Mouse (Mus musculus) left cerebral cortex, adult 8-10 months (tissue): Measurements from ENCODE around the gene Adgrg3. TPM values are rescaled to one million over a fixed set of nuclear protein-coding genes. Genes with fewer than 3 reads are reported as not detected.

Experiments used
- DNase-seq, 2 experiments: peaks; one replicate each; pipeline ENCODE4 v3.0.0; 2022; ENCODE audit warnings: low spot score in 2 of 2
- total RNA-seq, 4 experiments: library from RNA; stranded (reverse); gene quantifications; 2 replicates each; pipeline ENCODE4 v1.2.4; 2022

The Adgrg3 gene
- under 1 TPM in 2 of 4 experiments, not detected in 2; 0.27 to 0.30 TPM for total RNA-seq

DNA sequence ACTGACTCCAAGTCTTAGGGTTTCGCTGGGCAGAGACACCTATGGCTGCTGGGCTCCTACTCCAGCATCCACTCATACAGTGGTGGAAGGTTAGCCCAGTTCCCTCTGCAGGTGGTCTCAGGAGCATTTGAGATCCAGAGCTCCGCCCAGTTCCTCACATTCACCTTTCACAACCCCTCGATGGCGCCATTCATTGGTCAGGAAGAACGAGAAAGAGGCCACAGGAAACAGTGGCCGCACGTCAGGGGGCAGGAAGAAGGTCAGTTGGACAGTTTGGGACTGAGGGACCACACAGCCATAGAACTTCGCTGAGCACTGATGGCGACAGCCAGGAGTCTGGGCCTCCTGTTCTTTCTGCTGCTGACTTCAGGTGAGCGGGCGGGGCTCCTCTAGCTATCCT is at the start of gene Adgrg3:
Adgrg3 (plus strand) TSS at position 242 of the 400 bp plus-strand sequence.
- DNase-seq: no peak

DNA sequence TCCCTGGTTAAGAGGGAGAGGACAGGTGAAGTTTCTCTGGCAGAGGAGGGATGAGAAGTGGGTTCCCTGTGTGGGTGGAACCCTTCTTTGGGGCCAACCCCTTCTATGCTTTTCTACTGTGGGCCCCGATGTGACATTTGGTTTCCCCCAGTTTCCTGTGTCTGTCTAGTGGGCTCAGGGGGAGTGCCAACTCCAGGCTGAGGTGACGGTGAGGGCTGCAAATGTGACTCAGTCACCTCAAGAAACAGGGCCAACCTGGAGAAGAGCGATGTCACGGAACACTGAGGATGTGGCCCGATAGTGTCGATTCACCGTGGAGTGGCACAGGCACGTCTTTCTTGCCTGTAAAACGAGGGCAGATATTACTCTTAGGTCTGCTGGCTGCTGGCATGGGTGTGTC is 44.2 kb upstream of the Adgrg3 start:
- no peak for DNase-seq

DNA sequence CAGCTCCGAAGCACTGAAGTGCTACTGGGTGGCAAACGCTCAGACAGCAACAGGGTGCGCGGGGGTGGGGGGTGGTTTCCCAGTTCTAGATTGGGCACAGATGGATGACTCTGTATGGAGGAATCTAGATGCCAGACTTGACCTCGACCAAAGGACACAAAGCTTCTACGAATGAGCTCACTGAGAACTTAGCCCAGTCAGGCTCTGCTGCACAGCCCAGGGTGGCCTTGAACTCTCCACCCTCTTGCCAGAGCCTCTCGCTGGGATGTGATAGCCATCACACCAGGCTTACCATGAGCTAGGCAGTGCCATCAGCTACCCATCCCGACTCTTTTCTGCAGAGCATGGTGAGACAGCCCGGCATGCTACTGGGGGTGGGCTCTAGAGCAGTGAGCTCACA is 43.7 kb upstream of the Adgrg3 start:
- no peak for DNase-seq

DNA sequence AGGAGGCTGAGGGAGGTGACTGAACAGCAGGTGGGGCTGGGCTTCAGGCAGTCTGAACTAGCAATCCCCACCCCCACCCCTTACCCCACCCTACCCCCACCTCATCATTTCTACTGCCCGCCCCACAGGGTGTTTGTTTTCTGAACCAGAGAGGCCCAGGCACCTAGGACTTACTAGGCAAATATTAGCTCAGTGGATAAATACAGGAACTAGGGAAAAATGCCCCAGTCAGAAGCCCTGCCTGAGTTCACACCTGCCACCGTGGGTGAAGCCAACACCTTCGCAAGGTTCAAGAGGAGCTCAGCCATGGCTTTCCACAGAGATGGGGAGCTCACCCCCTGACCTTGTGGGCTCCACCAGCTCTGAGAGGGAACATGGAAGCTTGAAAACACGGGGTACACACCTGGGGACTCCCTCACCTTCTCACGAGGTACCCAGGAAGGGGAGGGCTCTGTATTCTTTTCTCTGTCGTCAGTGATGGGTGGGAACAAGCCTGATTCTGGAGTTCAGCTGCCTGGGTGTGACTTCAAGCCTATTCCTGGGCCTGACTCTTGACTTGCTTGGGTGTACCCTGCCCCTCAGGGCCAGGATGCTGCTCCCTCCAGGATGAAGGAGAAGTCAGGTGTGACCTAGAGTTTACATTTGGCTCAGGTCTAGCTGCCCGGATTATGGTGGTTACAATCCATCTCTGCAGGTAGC is 42.9 kb upstream of the Adgrg3 start, which contains the start of gene Adgrg1:
Adgrg1 (plus strand) TSS at position 285 of the 699 bp plus-strand sequence.
- no peak for DNase-seq

DNA sequence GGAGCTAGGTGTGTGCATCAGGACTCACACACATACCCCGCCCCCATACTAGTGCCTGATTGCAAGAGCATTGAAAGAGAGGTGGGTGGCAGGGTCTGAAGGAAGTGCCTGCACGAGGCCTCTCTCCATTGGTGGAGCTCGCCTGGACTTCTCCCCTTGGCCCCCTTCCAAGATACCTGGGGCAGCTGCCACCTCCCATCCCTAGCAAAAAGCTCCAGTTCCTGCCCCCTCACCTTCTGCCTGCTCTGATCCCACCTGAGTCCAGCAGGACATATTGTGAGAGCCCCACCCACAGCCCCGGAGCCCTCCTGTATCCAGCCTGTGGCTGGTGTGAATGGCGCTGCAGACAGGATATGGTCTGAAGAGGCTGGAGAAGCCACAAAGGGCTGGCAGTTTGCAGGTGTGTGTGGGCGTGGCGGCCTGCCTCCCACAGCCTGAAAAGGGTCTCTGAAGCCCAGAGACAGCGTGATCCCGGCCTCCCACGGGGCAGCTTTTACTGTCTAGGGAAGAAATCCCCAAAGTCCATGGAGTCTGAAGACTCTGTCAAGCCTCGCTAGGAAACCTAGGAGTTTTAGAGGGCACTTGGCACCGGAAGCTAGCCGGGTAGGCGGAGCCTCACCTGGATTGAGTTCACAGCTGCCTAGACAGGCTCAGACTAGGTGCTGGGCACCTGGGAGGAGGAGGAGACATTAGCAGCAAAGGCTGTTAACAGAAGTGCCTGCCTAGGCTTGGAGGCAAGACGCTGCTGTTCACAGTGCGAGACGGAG is 40.7 kb upstream of the Adgrg3 start:
- no peak for DNase-seq

DNA sequence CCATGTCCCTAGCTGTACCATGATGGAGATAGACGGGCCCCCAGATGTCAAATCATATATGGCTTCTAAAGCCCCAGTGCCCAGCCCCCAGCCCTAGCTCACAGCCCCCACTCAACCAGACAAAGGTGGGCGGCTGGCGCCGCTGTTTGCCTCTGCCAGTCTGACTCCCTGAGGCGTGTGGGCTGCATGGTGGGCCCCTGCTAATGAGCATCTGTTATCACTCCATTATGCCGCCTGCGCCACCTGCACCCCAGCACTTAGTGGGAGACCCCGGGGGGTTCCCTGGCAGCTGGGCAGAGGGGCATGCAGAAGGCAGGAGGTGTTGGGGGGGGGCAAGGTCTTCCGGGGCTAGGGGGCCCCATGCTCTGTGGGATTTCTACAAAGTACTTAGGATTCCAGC is 39.4 kb upstream of the Adgrg3 start:
- no peak for DNase-seq

DNA sequence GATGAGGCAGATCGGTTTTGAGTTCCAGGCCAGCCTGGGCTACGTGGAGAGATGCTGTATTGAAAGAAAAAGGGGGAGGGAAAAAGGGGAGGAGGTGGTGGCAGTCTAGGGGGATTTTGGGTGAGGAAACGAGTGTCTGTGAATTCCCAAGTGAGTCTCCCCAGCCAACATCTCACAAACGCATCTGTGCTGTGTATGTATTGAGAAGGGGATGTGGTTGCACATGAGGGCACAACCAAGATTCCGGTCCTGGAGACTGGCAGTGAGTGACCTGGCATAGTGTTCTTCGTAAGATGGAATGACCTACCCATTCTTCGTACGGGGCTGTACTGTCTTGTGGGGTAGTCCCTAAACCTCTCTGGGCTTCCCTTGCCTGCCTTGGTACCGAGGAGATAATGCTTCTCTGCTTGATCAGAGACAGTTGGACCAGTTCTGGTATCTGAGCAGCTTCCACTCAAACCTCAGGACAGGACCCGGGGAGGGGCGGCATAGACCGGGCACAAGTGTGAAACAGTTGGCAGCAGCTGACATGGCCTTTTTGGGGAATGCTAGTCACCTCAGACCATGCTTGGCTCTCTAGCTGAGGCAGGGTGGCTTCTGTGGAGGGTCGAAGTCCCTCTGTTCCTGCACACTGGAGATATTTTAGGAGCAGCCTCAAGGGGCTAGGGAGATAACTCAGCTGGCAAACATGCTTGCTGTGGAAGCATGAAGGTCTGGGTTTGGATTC is 38.7 kb upstream of the Adgrg3 start:
- DNase-seq: no peak

DNA sequence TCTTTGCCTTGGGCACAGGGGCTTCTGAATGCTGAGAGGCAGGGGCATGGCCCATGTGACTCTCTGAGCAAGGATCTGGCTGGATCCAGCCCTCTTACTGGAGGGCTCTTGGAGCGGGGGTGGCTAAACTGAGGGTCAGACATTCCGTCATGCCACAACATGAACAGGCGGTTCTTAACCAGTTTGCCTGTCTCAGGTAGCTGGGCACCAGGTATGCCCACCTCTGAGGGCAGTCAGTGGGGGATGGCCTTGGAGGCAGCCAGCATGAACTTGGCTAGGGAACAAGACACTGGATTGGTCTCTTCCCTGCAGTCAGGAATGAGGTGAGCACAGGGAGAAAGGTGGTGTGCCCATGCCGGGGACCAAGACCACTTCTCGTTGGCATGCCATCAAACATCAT is 37.3 kb upstream of the Adgrg3 start:
- DNase-seq: no peak

DNA sequence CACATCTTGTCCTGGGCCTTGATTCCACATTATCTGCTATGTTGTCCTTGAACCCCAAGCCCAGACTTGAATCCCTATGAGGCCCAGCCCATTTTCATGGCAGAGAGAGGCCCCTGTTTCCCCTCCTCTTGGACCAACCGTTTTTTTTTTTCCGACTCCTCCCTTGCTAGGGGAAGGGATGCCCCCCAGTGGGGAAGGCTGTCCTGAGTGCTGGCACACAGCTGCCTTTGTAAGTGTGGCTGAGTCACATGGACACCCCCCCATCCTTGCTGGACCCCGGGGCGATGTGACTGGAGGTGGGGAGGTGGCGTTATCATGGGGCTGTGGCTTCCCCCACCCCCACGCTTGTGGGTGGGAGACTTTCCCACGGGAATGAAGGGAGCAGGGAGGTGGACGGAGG is 36.5 kb upstream of the Adgrg3 start:
- no peak for DNase-seq

DNA sequence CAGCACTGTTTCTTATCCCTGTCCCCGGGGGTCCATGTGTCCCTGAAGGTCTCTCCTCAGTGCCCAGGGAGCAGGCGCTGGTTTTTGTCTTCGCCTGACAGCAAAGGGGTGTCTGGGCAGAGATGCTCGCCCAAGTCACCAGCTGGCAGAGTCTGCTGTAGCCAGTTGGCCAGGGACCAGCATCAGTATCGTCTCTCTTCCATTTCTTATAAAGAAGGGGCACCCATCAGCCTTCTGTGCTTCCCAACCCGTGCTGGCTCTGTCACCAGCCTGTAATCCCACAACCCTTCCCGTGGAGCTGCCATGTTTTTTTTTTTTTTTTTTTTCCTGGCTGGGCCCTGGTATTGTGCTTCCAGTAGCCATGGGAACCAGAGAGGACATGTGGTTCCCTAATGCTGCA is 35.6 kb upstream of the Adgrg3 start:
- no peak for DNase-seq

DNA sequence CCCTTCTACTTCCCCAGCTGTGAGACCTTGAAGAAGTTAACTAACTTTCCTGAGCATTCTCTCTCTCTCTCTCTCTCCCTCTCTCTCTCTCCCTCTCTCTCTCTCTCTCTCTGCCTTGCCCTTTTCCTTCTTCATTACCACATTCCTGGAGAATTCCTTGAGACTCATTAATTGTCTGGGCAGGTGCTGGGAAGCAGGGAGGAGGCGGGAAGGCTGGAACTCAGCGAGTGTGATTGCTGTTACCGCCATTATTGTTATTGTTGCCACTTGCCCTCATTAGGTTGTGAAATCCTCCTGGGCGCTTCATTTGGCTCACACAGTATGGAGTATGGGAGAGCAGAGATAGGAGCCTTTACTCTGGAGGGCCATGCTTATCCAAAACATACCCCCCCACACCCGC is 34.3 kb upstream of the Adgrg3 start:
- no peak for DNase-seq

DNA sequence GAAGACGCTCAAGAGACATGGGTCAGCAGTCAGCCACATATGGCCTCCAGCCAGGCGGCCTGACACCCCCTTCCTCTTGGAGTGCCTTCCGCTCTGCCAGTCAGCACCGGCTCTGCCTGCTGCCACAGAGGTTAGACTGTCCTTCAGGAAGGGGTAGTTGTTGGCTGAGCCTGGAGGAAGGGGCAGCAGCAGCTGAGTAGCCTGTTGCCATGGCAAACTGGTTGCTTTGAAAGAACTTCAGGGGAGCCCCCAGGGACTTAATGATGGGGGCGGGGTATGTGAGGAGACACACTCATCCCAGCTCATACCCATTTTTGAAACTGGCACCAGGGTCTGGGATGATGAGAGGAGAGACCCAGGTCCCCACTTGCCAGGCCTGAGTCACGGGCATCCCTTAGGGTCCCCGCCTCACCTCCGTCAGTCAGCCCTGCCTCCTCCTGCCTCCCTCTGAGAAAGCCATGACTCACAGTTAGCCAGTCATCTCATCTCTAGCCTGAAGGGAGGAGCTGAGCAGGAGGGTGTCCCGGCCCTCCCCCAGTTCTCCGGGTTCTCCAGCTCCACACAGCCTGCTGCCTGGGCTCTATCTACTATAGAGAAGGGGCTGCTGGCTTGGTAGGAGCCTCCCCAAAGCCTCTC is 33.5 kb upstream of the Adgrg3 start:
- peak in 1 of 2 experiments; percentile 59 for DNase-seq

DNA sequence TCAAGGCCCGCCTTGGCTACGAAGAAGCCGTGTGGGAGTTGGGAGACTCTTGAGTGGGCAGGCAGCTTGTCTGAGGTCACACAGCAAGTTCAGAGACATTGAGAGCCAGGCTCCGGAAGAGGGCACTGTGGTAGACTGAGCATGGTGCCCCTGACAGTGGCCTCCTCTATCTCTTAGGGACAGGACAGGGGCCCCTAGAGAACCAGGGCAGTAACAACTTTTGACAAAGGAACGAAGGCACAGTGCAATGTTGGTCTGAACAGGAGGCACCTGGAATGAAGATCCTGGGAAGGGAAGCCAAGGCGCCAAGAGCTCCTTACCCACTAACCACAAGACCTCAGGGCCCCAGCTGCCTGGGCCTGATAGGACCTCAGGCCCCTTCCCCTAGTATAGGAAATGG is 32.5 kb upstream of the Adgrg3 start:
- DNase-seq: no peak

DNA sequence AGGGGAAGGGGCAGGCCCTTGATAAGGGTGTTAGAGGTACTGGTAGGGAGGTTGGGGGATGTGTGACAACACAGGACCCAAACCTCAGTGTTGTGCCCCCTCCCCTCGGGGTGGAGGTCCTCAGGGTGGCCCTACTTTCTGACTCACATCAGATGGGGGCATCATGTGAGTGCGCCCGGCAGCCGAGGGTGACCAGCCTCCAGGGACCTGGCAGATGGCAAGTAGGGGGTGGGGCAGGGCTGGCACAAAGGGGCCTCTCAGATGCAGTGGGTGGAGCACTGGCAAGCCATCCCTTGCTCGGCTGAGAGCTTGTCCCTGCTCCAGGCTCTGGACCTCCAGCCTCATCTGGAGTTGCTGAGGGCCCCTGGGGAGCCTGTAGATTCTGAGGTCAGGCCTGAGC is 30.8 kb upstream of the Adgrg3 start:
- DNase-seq: peak in 1 of 2 experiments; percentile 53

DNA sequence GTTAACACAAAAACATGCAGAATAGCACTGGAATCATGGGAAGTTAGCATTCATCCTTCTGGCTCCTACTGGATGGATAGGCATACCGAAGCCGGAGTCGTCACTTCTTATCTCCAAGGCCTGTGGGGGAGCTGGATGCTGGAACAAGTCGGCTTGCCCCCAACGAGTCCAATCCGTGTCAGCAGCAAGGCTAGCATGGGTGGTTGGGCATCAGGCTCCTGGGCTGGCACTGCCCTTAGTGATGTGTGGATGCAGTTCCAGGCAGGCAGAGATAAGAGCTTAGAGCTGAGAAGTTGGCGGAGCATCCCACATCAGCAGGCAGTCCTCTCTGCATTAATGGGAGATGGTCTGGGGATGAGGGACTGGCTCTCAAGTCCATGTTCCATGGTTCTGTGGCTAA is 29.9 kb upstream of the Adgrg3 start:
- no peak for DNase-seq

DNA sequence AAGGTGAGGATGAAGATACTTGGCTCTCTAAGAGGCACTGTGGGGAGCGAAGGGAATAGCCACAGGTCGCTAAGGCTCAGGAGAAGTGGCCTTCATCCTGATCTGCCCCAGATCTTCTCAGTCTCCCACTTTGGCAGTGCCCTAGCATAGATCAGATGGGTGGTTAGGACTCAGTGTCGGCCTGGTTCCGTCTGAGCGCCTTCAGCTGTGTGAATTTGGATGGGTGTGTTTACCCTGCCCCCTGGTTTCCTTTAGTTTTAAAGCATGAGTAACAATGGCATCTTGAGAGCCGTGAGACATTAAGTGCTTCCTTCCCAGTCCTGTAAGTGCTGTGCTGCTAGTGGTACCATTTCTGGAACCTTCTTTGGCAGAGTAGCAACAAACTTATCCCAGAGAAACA is 28.9 kb upstream of the Adgrg3 start:
- no peak for DNase-seq

DNA sequence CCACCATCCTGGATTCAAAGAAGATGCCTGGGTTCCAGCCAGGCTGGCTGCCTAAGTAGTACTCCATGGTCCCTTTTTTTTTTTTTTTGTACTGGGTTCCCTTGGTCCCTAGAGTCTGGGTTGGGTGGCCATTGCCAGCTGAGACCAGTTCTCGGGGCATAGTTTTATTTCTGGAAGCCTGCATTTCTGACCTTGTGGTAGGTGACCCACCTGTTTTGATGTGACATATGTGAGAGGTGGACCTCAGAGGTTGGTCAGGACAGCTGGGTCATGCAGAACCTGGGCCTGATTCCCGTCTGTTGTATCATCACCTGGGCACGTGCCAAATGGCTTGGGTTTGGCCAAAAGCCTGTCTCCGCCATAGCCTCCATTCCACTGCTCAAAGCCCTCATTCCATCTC is 27.8 kb upstream of the Adgrg3 start:
- DNase-seq: no peak

DNA sequence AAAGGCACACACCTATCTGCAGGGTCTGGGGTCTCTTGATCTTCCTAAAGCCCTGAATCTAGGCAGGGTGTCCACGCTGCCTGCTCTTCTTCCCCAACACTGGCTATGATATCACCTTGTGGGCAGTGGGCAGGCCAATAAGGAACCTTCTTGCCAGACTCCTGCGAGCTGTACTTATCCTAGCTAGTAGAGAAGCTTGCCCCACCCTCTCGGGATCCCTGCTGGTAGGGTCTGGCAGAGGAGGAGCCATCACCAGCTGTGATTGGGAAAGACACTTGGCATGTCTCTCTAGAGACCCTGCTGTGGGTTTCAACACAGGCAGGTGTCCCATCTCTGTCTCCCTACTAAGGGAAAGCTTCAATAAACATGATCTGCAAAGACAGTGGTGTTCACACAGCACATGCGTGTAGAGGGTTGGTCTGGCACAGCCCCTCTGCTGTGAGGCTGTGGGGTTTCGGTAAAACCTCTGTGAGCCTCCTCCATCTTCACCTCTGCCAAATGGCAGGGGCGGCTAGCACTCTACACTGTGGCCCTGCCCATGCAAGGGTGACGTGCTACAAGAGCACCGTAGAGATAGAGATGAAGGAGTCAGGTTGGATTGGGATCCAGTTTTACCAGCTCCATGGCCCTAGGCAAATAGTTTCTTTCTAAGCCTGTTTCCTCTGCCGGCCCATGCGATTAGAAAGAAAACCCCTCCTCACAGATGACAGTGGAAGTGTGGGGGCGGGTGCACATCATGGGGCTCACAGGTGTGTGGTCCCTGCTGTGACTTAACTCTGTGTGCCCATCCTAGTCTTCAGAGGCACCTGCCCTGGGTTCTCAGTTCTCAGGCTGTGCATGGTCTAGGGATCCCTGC is 26.7 kb upstream of the Adgrg3 start:
- DNase-seq: no peak

DNA sequence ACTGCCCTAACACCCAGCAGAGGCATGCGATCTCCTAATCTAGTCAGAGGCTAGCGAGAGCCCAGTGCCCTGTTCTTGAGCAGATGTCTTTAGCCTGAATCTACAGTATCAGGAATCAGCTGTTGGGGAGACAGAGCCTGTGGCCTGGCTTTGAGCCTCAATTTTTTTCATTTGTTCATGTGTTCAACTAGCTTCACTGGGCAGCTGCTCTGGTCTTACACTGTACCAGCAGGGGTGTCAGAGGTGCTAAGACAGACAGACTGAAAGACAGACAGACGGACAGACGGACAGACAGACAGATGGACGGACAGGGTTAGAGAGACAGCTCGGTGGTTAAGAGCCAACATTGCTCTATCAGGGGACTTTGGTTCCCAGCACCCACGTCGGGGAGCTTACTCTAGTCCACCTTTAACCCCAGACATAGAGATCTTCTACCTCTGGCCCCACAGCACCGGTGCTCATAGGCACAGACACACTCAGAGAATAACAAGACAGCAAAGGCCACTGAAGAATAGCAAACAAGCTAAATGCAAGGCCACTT is 26.0 kb upstream of the Adgrg3 start:
- no peak for DNase-seq

DNA sequence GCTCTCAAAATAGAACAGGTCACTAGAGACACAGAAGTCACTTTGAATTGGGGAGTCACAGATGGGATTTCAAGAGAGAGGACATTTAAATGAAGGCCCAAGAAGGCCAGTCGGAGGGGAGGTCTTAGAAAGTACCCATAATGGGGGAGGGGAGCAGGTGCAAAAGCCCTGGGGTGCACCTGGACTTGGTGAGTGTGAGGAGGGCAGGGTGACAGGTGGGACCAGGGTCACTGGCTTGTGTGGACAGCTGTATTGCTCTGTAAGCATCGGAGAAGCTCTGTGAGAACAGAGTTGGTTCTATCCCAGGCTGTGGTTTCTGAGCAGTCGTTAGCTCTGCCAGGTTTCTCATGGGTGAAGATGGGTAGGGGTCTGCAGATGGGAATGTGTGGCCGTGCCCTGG is 25.5 kb upstream of the Adgrg3 start:
- no peak for DNase-seq

DNA sequence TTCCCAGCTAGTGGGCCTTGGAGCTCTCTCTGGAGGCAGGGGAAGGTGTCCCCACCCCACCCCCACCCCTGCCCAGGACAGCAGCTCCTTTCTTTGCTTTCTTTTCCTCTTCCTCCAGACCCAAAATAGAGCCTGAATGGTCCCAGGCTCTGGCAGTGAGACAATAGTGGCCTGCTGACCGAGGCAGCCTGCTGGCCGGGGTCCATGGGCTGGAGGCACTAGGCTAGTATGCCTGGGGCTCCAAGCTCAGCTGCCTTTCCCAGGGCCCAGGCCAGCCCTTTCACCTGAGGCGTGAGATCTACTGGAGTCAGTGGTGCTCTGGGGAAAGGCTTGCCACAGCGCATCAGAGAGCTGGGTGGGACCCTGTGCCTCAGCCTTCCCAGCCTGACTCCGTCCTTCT is 25.0 kb upstream of the Adgrg3 start:
- DNase-seq: peak in 1 of 2 experiments; percentile 74
